Mouse (Mus musculus) testis, adult 2 months (tissue): ENCODE results near the gene Gm21698.
"Not testable (repeated sequence)": the region's sequence is repeated elsewhere in the genome, so short reads cannot be mapped to it uniquely, and the experiment has no call there.

Experiments
- CTCF ChIP-seq: fragments of 200-500 bp; IDR thresholded peaks from 2 replicates; pipeline ENCODE4 v1.5.1; 2012; ENCODE audit warnings: low read depth, mild to moderate bottlenecking, inconsistent platforms, low read length, moderate library complexity; ENCODE audit not compliant: control insufficient read depth, insufficient read depth, insufficient replicate concordance
- POLR2A ChIP-seq: fragments of 200-500 bp; IDR thresholded peaks from 2 replicates; pipeline ENCODE4 v1.6.1; 2012; ENCODE audit warnings: low read depth, mild to moderate bottlenecking, inconsistent platforms, low read length, moderate library complexity; ENCODE audit not compliant: control insufficient read depth

GRCm38 (mm10) chr5:25972563-25972962, 15.9 kb downstream of the Gm21698 start, which contains the start of gene Gm21680:
- not testable (repeated sequence) for TF ChIP-seq CTCF, POLR2A
